Mouse (Mus musculus) myocyte (in vitro differentiated cells): Measurements from ENCODE around the gene Rnf216. TPM values are rescaled to one million over a fixed set of nuclear protein-coding genes. Genes with fewer than 3 reads are reported as not detected.

Source experiments
- H3K27me3 ChIP-seq: one replicate; pipeline ENCODE4 v1.6.1; 2011; ENCODE audit not compliant: control insufficient read depth, insufficient read depth, insufficient read length
- H3K36me3 ChIP-seq: one replicate; pipeline ENCODE4 v1.6.1; 2011; ENCODE audit not compliant: control insufficient read depth, insufficient read depth
- H3K4me2 ChIP-seq: one replicate; pipeline ENCODE4 v1.6.1; 2011; ENCODE audit warnings: low read depth, control low read depth
- H3K4me3 ChIP-seq: one replicate; pipeline ENCODE4 v1.5.1; 2011; ENCODE audit warnings: mild to moderate bottlenecking, control low read depth, moderate library complexity
- H3K79me2 ChIP-seq: one replicate; pipeline ENCODE4 v1.6.1; 2011; ENCODE audit not compliant: control insufficient read depth, insufficient read depth
- H3ac ChIP-seq: one replicate; pipeline ENCODE4 v1.6.1; 2011; ENCODE audit not compliant: control insufficient read depth, insufficient read length
- CEBPB ChIP-seq: IDR thresholded peaks from 2 replicates; pipeline ENCODE4 v1.6.1; 2011; ENCODE audit warnings: mild to moderate bottlenecking, moderate library complexity; ENCODE audit not compliant: poor library complexity, insufficient read depth, severe bottlenecking
- E2F4 ChIP-seq: IDR thresholded peaks from one replicate; pipeline ENCODE4 v1.6.1; 2011; ENCODE audit warnings: mild to moderate bottlenecking, control low read depth, moderate library complexity; ENCODE audit not compliant: insufficient read depth
- MAX ChIP-seq: IDR thresholded peaks from one replicate; pipeline ENCODE4 v1.6.1; 2011; ENCODE audit warnings: low read depth, mild to moderate bottlenecking, control low read depth
- MYOD1 ChIP-seq, 3 experiments: IDR thresholded peaks; one replicate each; pipeline ENCODE4 v1.6.1; 2011; ENCODE audit warnings: control low read depth in 2 of 3, low read depth in 2 of 3, mild to moderate bottlenecking in 2 of 3, moderate library complexity in 1 of 3; ENCODE audit not compliant: insufficient read length in 2 of 3, control insufficient read depth in 1 of 3
- MYOG ChIP-seq, 3 experiments: IDR thresholded peaks; one replicate each; pipeline ENCODE4 v1.6.1; 2011; ENCODE audit warnings: control low read depth in 2 of 3, low read depth in 2 of 3, mild to moderate bottlenecking in 2 of 3; ENCODE audit not compliant: insufficient read length in 2 of 3, control insufficient read depth in 1 of 3, insufficient read depth in 1 of 3
- POLR2A ChIP-seq: IDR thresholded peaks from one replicate; pipeline ENCODE4 v1.6.1; 2011; ENCODE audit warnings: low read depth, mild to moderate bottlenecking, control low read depth, moderate library complexity; ENCODE audit not compliant: insufficient read length
- POLR2AphosphoS2 ChIP-seq: IDR thresholded peaks from one replicate; pipeline ENCODE4 v1.6.1; 2011; ENCODE audit warnings: low read depth, control low read depth; ENCODE audit not compliant: insufficient read length
- REST ChIP-seq: IDR thresholded peaks from one replicate; pipeline ENCODE4 v1.6.1; 2011; ENCODE audit warnings: mild to moderate bottlenecking, control low read depth, moderate library complexity; ENCODE audit not compliant: insufficient read depth, insufficient read length
- SRF ChIP-seq: IDR thresholded peaks from one replicate; pipeline ENCODE4 v1.6.1; 2011; ENCODE audit warnings: low read depth; ENCODE audit not compliant: control insufficient read depth, insufficient read length
- TCF12 ChIP-seq: IDR thresholded peaks from one replicate; pipeline ENCODE4 v1.6.1; 2011; ENCODE audit warnings: mild to moderate bottlenecking, control low read depth; ENCODE audit not compliant: poor library complexity, insufficient read depth, severe bottlenecking
- TCF3 ChIP-seq: IDR thresholded peaks from one replicate; pipeline ENCODE4 v1.6.1; 2011; ENCODE audit warnings: low read depth, control low read depth; ENCODE audit not compliant: insufficient read length
- USF1 ChIP-seq: IDR thresholded peaks from one replicate; pipeline ENCODE4 v1.6.1; 2011; ENCODE audit warnings: low read depth, mild to moderate bottlenecking, control low read depth, moderate library complexity
- polyA plus RNA-seq: library from polyadenylated mRNA; unstranded; fragments of >200 nt; fragmentation: generic; extraction: Trizol; gene quantifications from one replicate; pipeline ENCODE4 v1.2.1, GENCODE M21; 2012; ENCODE audit warnings: missing spikeins

Gene Rnf216
- polyA plus RNA-seq, 1 experiment: 15.9 TPM

DNA sequence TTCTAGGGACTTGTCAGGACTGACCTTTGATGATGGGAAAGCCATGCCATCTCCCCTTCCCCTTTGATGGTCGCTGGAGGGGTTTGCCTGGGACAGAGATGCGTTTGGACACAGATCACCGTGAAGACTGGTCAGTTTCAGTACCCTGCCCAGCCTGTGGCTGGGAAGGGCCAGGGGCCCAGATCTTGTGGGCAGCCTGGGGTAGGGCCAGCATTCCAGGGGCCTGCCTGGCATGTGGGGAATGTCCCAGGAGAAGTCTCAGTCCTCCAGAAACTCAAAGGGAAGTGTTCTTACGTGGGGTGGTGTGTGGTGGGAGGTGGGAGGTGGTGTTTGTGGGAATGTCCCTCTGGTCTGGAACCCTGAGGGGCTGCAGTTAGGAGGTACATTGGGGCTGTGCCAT lies 153.6 kb downstream of the Rnf216 start:
- no peak for TF ChIP-seq SRF
- TF ChIP-seq TCF3: no peak
- TF ChIP-seq POLR2AphosphoS2: no peak
- peak in 1 of 3 experiments; percentile 32 for TF ChIP-seq MYOG (IDR thresholded peaks at IDR 0.05; ENCODE audit: control insufficient read depth in 1 of 3, insufficient read depth in 1 of 3, insufficient read length in 2 of 3, low read depth in 2 of 3)
- TF ChIP-seq MAX: no peak
- TF ChIP-seq MYOD1 (IDR thresholded peaks at IDR 0.05; ENCODE audit: control insufficient read depth in 1 of 3, insufficient read length in 2 of 3, low read depth in 2 of 3): no peak
- TF ChIP-seq REST: no peak
- TF ChIP-seq POLR2A: no peak
- no peak for TF ChIP-seq CEBPB
- peak overlapping the region; percentile 97 for H3K4me3 ChIP-seq
- no peak overlapping the region for H3ac ChIP-seq
- H3K36me3 ChIP-seq: no peaks in the 10 kb centered on the region
- H3K79me2 ChIP-seq: peaks cover 36% of the 10 kb centered on the region
- peak overlapping the region; percentile 94 for H3K4me2 ChIP-seq
- no peaks in the 10 kb centered on the region for H3K27me3 ChIP-seq

DNA sequence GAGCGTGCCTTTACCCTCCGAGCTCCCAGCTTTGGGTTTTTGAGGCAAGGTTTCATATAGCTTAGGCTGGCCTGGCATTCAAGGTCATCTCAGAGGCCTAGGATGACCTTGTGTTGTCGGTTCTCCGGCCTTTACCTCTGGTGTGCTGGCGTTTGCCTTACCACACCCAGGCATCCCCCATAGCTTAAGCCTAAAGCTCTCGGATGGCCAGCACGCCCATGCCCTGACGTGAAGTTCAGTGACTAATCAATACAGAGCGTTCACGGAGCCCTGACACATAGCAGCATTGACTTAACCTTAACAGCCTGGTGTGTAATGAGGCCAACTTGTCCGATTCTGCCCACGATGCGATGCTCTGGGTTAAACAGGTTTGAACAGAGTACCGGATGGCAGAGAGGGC lies 154.3 kb downstream of the Rnf216 start:
- Histone ChIP-seq H3ac (no peak overlapping the region), H3K27me3 (no peaks in the 10 kb centered on the region), H3K4me2 (no peak overlapping the region), H3K36me3 (no peaks in the 10 kb centered on the region), H3K4me3 (no peak overlapping the region), H3K79me2 (peaks cover 29% of the 10 kb centered on the region)
- TF ChIP-seq POLR2A (no peak), TCF3 (no peak), MAX (no peak)

GRCm38 (mm10) chr5:142956956-142957703 lies 155.7 kb downstream of the Rnf216 start:
- TF ChIP-seq REST: no peak
- no peak for TF ChIP-seq MYOG (IDR thresholded peaks at IDR 0.05; ENCODE audit: control insufficient read depth in 1 of 3, insufficient read depth in 1 of 3, insufficient read length in 2 of 3, low read depth in 2 of 3)
- TF ChIP-seq MYOD1 (IDR thresholded peaks at IDR 0.05; ENCODE audit: control insufficient read depth in 1 of 3, insufficient read length in 2 of 3, low read depth in 2 of 3): no peak
- no peak for TF ChIP-seq POLR2A
- TF ChIP-seq CEBPB: no peak
- TF ChIP-seq SRF: no peak
- no peak for TF ChIP-seq TCF12
- no peak for TF ChIP-seq MAX
- TF ChIP-seq USF1: no peak
- no peak for TF ChIP-seq TCF3
- no peak for TF ChIP-seq E2F4
- TF ChIP-seq POLR2AphosphoS2: no peak
- Histone ChIP-seq H3K79me2 (peaks cover 16% of the 10 kb centered on the region), H3K4me3 (no peak overlapping the region), H3K4me2 (no peak overlapping the region), H3ac (no peak overlapping the region), H3K36me3 (no peaks in the 10 kb centered on the region), H3K27me3 (no peaks in the 10 kb centered on the region)

DNA sequence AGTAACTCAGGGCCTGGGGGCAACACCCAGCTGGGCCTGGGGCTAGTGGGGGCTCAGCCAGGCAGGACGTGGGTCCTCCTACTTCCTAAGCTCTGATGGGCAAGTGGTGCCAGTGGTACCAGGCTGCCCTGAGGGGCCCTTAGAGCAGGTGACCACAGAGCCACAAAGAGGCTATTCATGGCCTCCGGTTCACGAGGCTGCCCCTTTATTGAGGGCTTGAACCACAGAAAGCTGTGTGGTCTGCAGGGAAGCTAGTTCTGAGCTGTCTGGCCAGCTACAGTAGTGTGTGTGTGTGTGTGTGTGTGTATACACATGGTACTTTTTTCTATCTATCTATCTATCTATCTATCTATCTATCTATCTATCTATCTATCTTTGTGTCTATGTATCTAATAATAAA lies 159.2 kb downstream of the Rnf216 start:
- no peaks in the 10 kb centered on the region for H3K27me3 ChIP-seq
- no peak overlapping the region for H3ac ChIP-seq
- H3K4me3 ChIP-seq: no peak overlapping the region
- TF ChIP-seq TCF12: no peak
- TF ChIP-seq E2F4: no peak
- TF ChIP-seq REST: no peak
- no peak for TF ChIP-seq MYOD1 (IDR thresholded peaks at IDR 0.05; ENCODE audit: control insufficient read depth in 1 of 3, insufficient read length in 2 of 3, low read depth in 2 of 3)
- TF ChIP-seq USF1: no peak
- TF ChIP-seq SRF: no peak
- TF ChIP-seq TCF3: no peak
- TF ChIP-seq MYOG (IDR thresholded peaks at IDR 0.05; ENCODE audit: control insufficient read depth in 1 of 3, insufficient read depth in 1 of 3, insufficient read length in 2 of 3, low read depth in 2 of 3): no peak
- no peak for TF ChIP-seq CEBPB
- TF ChIP-seq POLR2A: no peak
- no peak for TF ChIP-seq MAX
- no peak for TF ChIP-seq POLR2AphosphoS2
- no peak overlapping the region for H3K4me2 ChIP-seq
- no peaks in the 10 kb centered on the region for H3K79me2 ChIP-seq
- H3K36me3 ChIP-seq: no peaks in the 10 kb centered on the region

GRCm38 (mm10) chr5:142950405-142950804 lies 162.4 kb downstream of the Rnf216 start:
- TF ChIP-seq TCF3: no peak
- TF ChIP-seq USF1: no peak
- TF ChIP-seq POLR2A: no peak
- TF ChIP-seq MYOD1 (IDR thresholded peaks at IDR 0.05; ENCODE audit: control insufficient read depth in 1 of 3, insufficient read length in 2 of 3, low read depth in 2 of 3): no peak
- no peak for TF ChIP-seq REST
- no peak for TF ChIP-seq CEBPB
- no peak for TF ChIP-seq POLR2AphosphoS2
- no peak for TF ChIP-seq SRF
- no peak for TF ChIP-seq E2F4
- TF ChIP-seq TCF12: no peak
- TF ChIP-seq MAX: no peak
- no peak for TF ChIP-seq MYOG (IDR thresholded peaks at IDR 0.05; ENCODE audit: control insufficient read depth in 1 of 3, insufficient read depth in 1 of 3, insufficient read length in 2 of 3, low read depth in 2 of 3)
- Histone ChIP-seq H3K4me3 (no peak overlapping the region), H3ac (no peak overlapping the region), H3K27me3 (no peaks in the 10 kb centered on the region), H3K36me3 (no peaks in the 10 kb centered on the region), H3K79me2 (no peaks in the 10 kb centered on the region), H3K4me2 (no peak overlapping the region)
